Mouse (Mus musculus) hindbrain, embryonic 14.5 days (tissue): ENCODE measurements around the gene Fshr. TPM values are rescaled to one million over a fixed set of nuclear protein-coding genes. Genes with fewer than 3 reads are reported as not detected.

Experiments used
- ATAC-seq: fragments of 200-750 bp; cut with Nextera tagmentation; 2 replicates; pipeline ENCODE4 v1.8.0; 2017; ENCODE audit warnings: moderate number of reproducible peaks, mild to moderate bottlenecking, moderate TSS enrichment, moderate library complexity; ENCODE audit not compliant: low FRiP score
- DNase-seq: peaks from one replicate; pipeline ENCODE4 v3.0.0-alpha.2; 2015; ENCODE audit warnings: low spot score
- H3K27ac ChIP-seq: fragments of 300-500 bp; sonication (generic); 2 replicates; pipeline ENCODE4 v1.5.1; 2014; ENCODE audit warnings: mild to moderate bottlenecking, moderate library complexity
- H3K27me3 ChIP-seq: fragments of 300-500 bp; sonication (generic); 2 replicates; pipeline ENCODE4 v1.6.1; 2014; ENCODE audit warnings: mild to moderate bottlenecking, low read length, mixed read lengths; ENCODE audit not compliant: control insufficient read depth, insufficient read depth
- H3K36me3 ChIP-seq: fragments of 300-500 bp; sonication (generic); replicated peaks from 2 replicates; pipeline ENCODE4 v1.6.1; 2014; ENCODE audit not compliant: control insufficient read depth, insufficient read depth
- H3K4me1 ChIP-seq: fragments of 300-500 bp; sonication (generic); replicated peaks from 2 replicates; pipeline ENCODE4 v1.6.1; 2014; ENCODE audit warnings: antibody characterized with exemption, low read length, mixed read lengths; ENCODE audit not compliant: control insufficient read depth, insufficient read depth
- H3K4me2 ChIP-seq: fragments of 300-500 bp; sonication (generic); replicated peaks from 2 replicates; pipeline ENCODE4 v1.6.1; 2014; ENCODE audit warnings: mild to moderate bottlenecking, moderate library complexity
- H3K4me3 ChIP-seq: fragments of 300-500 bp; sonication (generic); replicated peaks from 2 replicates; pipeline ENCODE4 v1.5.1; 2014; ENCODE audit warnings: mild to moderate bottlenecking, low read length
- H3K9ac ChIP-seq: fragments of 300-500 bp; sonication (generic); 2 replicates; pipeline ENCODE4 v1.6.1; 2014
- H3K9me3 ChIP-seq: fragments of 300-500 bp; sonication (generic); 2 replicates; pipeline ENCODE4 v1.6.1; 2016; ENCODE audit warnings: low read length; ENCODE audit not compliant: control insufficient read depth
- WGBS: fragments of 180-500 bp; shearing (Covaris S2); extraction: QIAGEN DNeasy Blood & Tissue Kit; methylation state at CpG from one replicate; pipeline ENCODE4 v1.1.7; 2014; 5-methylcytosine and 5-hydroxymethylcytosine counted together
- polyA plus RNA-seq: library from polyadenylated mRNA; unstranded; fragments of >200 nt; fragmentation: Nextera tagmentation; extraction: Ambion mirVana; gene quantifications from 2 replicates; pipeline ENCODE4 v1.2.1, GENCODE M21; 2014

Gene Fshr
- polyA plus RNA-seq, 1 experiment from 2014 or later, result not detected

GRCm38 (mm10) chr17:89008680-89009079 lies 191.8 kb downstream of the Fshr start:
- Histone ChIP-seq H3K27ac (no peak overlapping the region), H3K9me3 (no peaks in the 10 kb centered on the region), H3K36me3 (no peaks in the 10 kb centered on the region), H3K4me2 (no peak overlapping the region), H3K9ac (no peak overlapping the region), H3K4me1 (no peaks in the 10 kb centered on the region), H3K27me3 (no peaks in the 10 kb centered on the region), H3K4me3 (no peak overlapping the region)
- ATAC-seq (no peak), DNase-seq (no peak)
- 60% methylated on average over 7 of the region's 7 CpGs for WGBS

- no peaks in the 10 kb centered on the region for H3K9me3 ChIP-seq
- no peaks in the 10 kb centered on the region for H3K4me1 ChIP-seq
- H3K4me2 ChIP-seq, result no peak overlapping the region
- ATAC-seq (no peak), DNase-seq (no peak)
- no peaks in the 10 kb centered on the region for H3K36me3 ChIP-seq
- H3K27me3 ChIP-seq, result no peaks in the 10 kb centered on the region
- no peak overlapping the region for H3K27ac ChIP-seq
- no peak overlapping the region for H3K4me3 ChIP-seq
- no peak overlapping the region for H3K9ac ChIP-seq
- 75% methylated on average over 5 of the region's 5 CpGs for WGBS
Observed at GRCm38 (mm10) chr17:89005959-89006358, 194.5 kb downstream of the Fshr start.

- Histone ChIP-seq H3K27ac (no peak overlapping the region), H3K27me3 (no peaks in the 10 kb centered on the region), H3K4me2 (no peak overlapping the region), H3K4me1 (no peaks in the 10 kb centered on the region), H3K9me3 (no peaks in the 10 kb centered on the region), H3K36me3 (no peaks in the 10 kb centered on the region), H3K4me3 (no peak overlapping the region), H3K9ac (no peak overlapping the region)
- DNase-seq (no peak), ATAC-seq (no peak)
Observed at GRCm38 (mm10) chr17:88999907-89000306, 200.6 kb downstream of the Fshr start.

- Histone ChIP-seq H3K9ac (no peak overlapping the region), H3K27ac (no peak overlapping the region), H3K36me3 (no peaks in the 10 kb centered on the region), H3K4me2 (no peak overlapping the region), H3K27me3 (no peaks in the 10 kb centered on the region), H3K9me3 (no peaks in the 10 kb centered on the region), H3K4me1 (no peaks in the 10 kb centered on the region), H3K4me3 (no peak overlapping the region)
- 79% methylated on average over 1 of the region's 1 CpGs for WGBS
- DNase-seq (no peak), ATAC-seq (no peak)
Observed at GRCm38 (mm10) chr17:88998243-88998642, 202.2 kb downstream of the Fshr start.

GRCm38 (mm10) chr17:88991238-88991637 lies 209.2 kb downstream of the Fshr start:
- 90% methylated on average over 4 of the region's 4 CpGs for WGBS
- Histone ChIP-seq H3K4me2 (no peak overlapping the region), H3K4me1 (no peaks in the 10 kb centered on the region), H3K36me3 (no peaks in the 10 kb centered on the region), H3K9ac (no peak overlapping the region), H3K27ac (no peak overlapping the region), H3K27me3 (no peaks in the 10 kb centered on the region), H3K9me3 (no peaks in the 10 kb centered on the region), H3K4me3 (no peak overlapping the region)
- no peak for ATAC-seq
- no peak for DNase-seq

- Histone ChIP-seq H3K9ac (no peak overlapping the region), H3K4me1 (no peaks in the 10 kb centered on the region), H3K27ac (no peak overlapping the region), H3K27me3 (no peaks in the 10 kb centered on the region), H3K4me3 (no peak overlapping the region), H3K9me3 (no peaks in the 10 kb centered on the region), H3K36me3 (no peaks in the 10 kb centered on the region), H3K4me2 (no peak overlapping the region)
- DNase-seq (no peak), ATAC-seq (no peak)
- WGBS, result 80% methylated on average over 10 of the region's 10 CpGs
Observed at GRCm38 (mm10) chr17:88980708-88981355, 219.6 kb downstream of the Fshr start.

GRCm38 (mm10) chr17:88974538-88974937 lies 225.9 kb downstream of the Fshr start:
- Histone ChIP-seq H3K27ac (no peak overlapping the region), H3K4me3 (no peak overlapping the region), H3K36me3 (no peaks in the 10 kb centered on the region), H3K4me2 (no peak overlapping the region), H3K27me3 (no peaks in the 10 kb centered on the region), H3K4me1 (no peaks in the 10 kb centered on the region), H3K9me3 (no peaks in the 10 kb centered on the region), H3K9ac (no peak overlapping the region)
- ATAC-seq (no peak), DNase-seq (no peak)
- 89% methylated on average over 3 of the region's 3 CpGs for WGBS

GRCm38 (mm10) chr17:88966028-88966427 lies 234.4 kb downstream of the Fshr start:
- Histone ChIP-seq H3K27ac (no peak overlapping the region), H3K36me3 (no peaks in the 10 kb centered on the region), H3K9ac (no peak overlapping the region), H3K4me3 (no peak overlapping the region), H3K4me1 (no peaks in the 10 kb centered on the region), H3K27me3 (no peaks in the 10 kb centered on the region), H3K4me2 (no peak overlapping the region), H3K9me3 (no peaks in the 10 kb centered on the region)
- WGBS, result 55% methylated on average over 3 of the region's 3 CpGs
- DNase-seq, result no peak
- ATAC-seq, result no peak

GRCm38 (mm10) chr17:88954011-88954410 lies 246.5 kb downstream of the Fshr start:
- Histone ChIP-seq H3K9me3 (no peaks in the 10 kb centered on the region), H3K4me1 (no peaks in the 10 kb centered on the region), H3K4me2 (no peak overlapping the region), H3K36me3 (no peaks in the 10 kb centered on the region), H3K9ac (no peak overlapping the region), H3K27me3 (no peaks in the 10 kb centered on the region), H3K4me3 (no peak overlapping the region), H3K27ac (no peak overlapping the region)
- 46% methylated on average over 5 of the region's 5 CpGs for WGBS
- ATAC-seq, result peak; percentile 85
- peak; percentile 83 for DNase-seq

- Histone ChIP-seq H3K4me2 (peak overlapping the region; percentile 5), H3K4me3 (no peak overlapping the region), H3K27me3 (no peaks in the 10 kb centered on the region), H3K9me3 (no peaks in the 10 kb centered on the region), H3K9ac (no peak overlapping the region), H3K36me3 (no peaks in the 10 kb centered on the region), H3K27ac (peak overlapping the region; percentile 73), H3K4me1 (peaks cover 26% of the 10 kb centered on the region)
- DNase-seq (peak; percentile 65), ATAC-seq (peak; percentile 84)
- 3% methylated on average over 4 of the region's 4 CpGs for WGBS
Observed at GRCm38 (mm10) chr17:88938153-88938681, 262.3 kb downstream of the Fshr start.
